Mouse (Mus musculus): ENCODE measurements around the gene Dnase2a. TPM values are rescaled to one million over a fixed set of nuclear protein-coding genes. Genes with fewer than 3 reads are reported as not detected.
A peak's percentile ranks its signal among the peaks of the same experiment; 100 is the strongest.

Dnase2a gene
- polyA plus RNA-seq, 1 experiment from 2014 or later: 20.0 TPM

- no peaks in the 10 kb centered on the region for H3K27me3 ChIP-seq
- 87% methylated on average over 7 of the region's 7 CpGs for WGBS
Observed at GRCm38 (mm10) chr8:84959811-84960210, 51.5 kb downstream of the Dnase2a start.

GRCm38 (mm10) chr8:84963952-84964351, 55.6 kb downstream of the Dnase2a start:
- Histone ChIP-seq H3K4me1 (peaks cover 27% of the 10 kb centered on the region), H3K27me3 (no peaks in the 10 kb centered on the region), H3K36me3 (peaks cover 22% of the 10 kb centered on the region), H3K9me3 (replicated peaks) (no peaks in the 10 kb centered on the region), H3K27ac (replicated peaks) (no peak overlapping the region), H3K4me2 (replicated peaks) (no peak overlapping the region), H3K4me3 (replicated peaks) (no peak overlapping the region), H3K9ac (no peak overlapping the region)
- 88% methylated on average over 4 of the region's 4 CpGs for WGBS
- no peak for ATAC-seq (ENCODE audit: insufficient number of reproducible peaks, low FRiP score, low TSS enrichment, low read depth)

More at GRCm38 (mm10) chr8:84959811-84960210, 51.5 kb downstream of the Dnase2a start:
- no peak overlapping the region for H3K9ac ChIP-seq
- H3K4me1 ChIP-seq: peaks cover 1% of the 10 kb centered on the region; the same call in 1 of the 2 replicates
- no peak overlapping the region for H3K27ac ChIP-seq (replicated peaks)
- H3K4me2 ChIP-seq (replicated peaks): no peak overlapping the region
- no peak for ATAC-seq (ENCODE audit: insufficient number of reproducible peaks, low FRiP score, low TSS enrichment, low read depth)
- peaks cover 39% of the 10 kb centered on the region for H3K36me3 ChIP-seq
- no peak overlapping the region for H3K4me3 ChIP-seq (replicated peaks)
- H3K9me3 ChIP-seq (replicated peaks): no peaks in the 10 kb centered on the region

- Histone ChIP-seq H3K9me3 (replicated peaks) (no peaks in the 10 kb centered on the region), H3K4me2 (replicated peaks) (peak overlapping the region; percentile 87), H3K36me3 (peaks cover 14% of the 10 kb centered on the region), H3K27me3 (no peaks in the 10 kb centered on the region), H3K27ac (replicated peaks) (peak overlapping the region; percentile 82), H3K4me1 (peaks cover 33% of the 10 kb centered on the region), H3K9ac (peak overlapping the region; percentile 73), H3K4me3 (replicated peaks) (peak overlapping the region; percentile 67)
- WGBS: under 1% methylated on average over 41 of the region's 41 CpGs
- peak; percentile 91 for ATAC-seq (ENCODE audit: insufficient number of reproducible peaks, low FRiP score, low TSS enrichment, low read depth)
Observed at GRCm38 (mm10) chr8:84965731-84966291, 57.5 kb downstream of the Dnase2a start.

GRCm38 (mm10) chr8:84966603-84967002, 58.2 kb downstream of the Dnase2a start:
- H3K27ac ChIP-seq (replicated peaks): no peak overlapping the region
- WGBS: 53% methylated on average over 3 of the region's 3 CpGs
- no peaks in the 10 kb centered on the region for H3K9me3 ChIP-seq (replicated peaks)
- H3K4me2 ChIP-seq (replicated peaks): peak overlapping the region; percentile 87
- H3K4me3 ChIP-seq (replicated peaks): no peak overlapping the region
- no peaks in the 10 kb centered on the region for H3K27me3 ChIP-seq
- H3K9ac ChIP-seq: no peak overlapping the region
- ATAC-seq (ENCODE audit: insufficient number of reproducible peaks, low FRiP score, low TSS enrichment, low read depth): no peak
- H3K36me3 ChIP-seq: peaks cover 15% of the 10 kb centered on the region
- peaks cover 39% of the 10 kb centered on the region for H3K4me1 ChIP-seq

- H3K27me3 ChIP-seq: no peaks in the 10 kb centered on the region
- H3K4me2 ChIP-seq (replicated peaks): no peak overlapping the region
- H3K9ac ChIP-seq: no peak overlapping the region
- peaks cover 24% of the 10 kb centered on the region for H3K36me3 ChIP-seq
- 0 out of 2 replicates have a peak overlapping the region, but pooled peaks have one; percentile 0 for H3K27ac ChIP-seq (replicated peaks)
- WGBS: 83% methylated on average over 13 of the region's 13 CpGs
- no peak overlapping the region for H3K4me3 ChIP-seq (replicated peaks)
- no peaks in the 10 kb centered on the region for H3K9me3 ChIP-seq (replicated peaks)
- peaks cover 39% of the 10 kb centered on the region for H3K4me1 ChIP-seq
- no peak for ATAC-seq (ENCODE audit: insufficient number of reproducible peaks, low FRiP score, low TSS enrichment, low read depth)
Observed at GRCm38 (mm10) chr8:84967532-84968304, 59.4 kb downstream of the Dnase2a start.

- Histone ChIP-seq H3K36me3 (peaks cover 32% of the 10 kb centered on the region), H3K27ac (replicated peaks) (peak overlapping the region; percentile 88), H3K27me3 (no peaks in the 10 kb centered on the region), H3K4me2 (replicated peaks) (peak overlapping the region; percentile 76), H3K9me3 (replicated peaks) (no peaks in the 10 kb centered on the region), H3K4me3 (replicated peaks) (peak overlapping the region; percentile 73), H3K9ac (peak overlapping the region; percentile 72), H3K4me1 (peaks cover 39% of the 10 kb centered on the region)
- WGBS: 14% methylated on average over 2 of the region's 2 CpGs
- no peak for ATAC-seq (ENCODE audit: insufficient number of reproducible peaks, low FRiP score, low TSS enrichment, low read depth)
Observed at GRCm38 (mm10) chr8:84968650-84969049, 60.3 kb downstream of the Dnase2a start.

GRCm38 (mm10) chr8:84969241-84970134, 61.1 kb downstream of the Dnase2a start, which contains the start of the genes Gm49661, Prdx2 and Rnaseh2a:
Gene Gm49661, minus strand, starts transcription at chr8:84969433.
Gene Prdx2, plus strand, starts transcription at chr8:84969587.
Gene Rnaseh2a, minus strand, starts transcription at chr8:84969767.
- H3K36me3 ChIP-seq: peaks cover 37% of the 10 kb centered on the region
- WGBS: under 1% methylated on average over 56 of the region's 56 CpGs
- ATAC-seq (ENCODE audit: insufficient number of reproducible peaks, low FRiP score, low TSS enrichment, low read depth): peak; percentile 76
- H3K27ac ChIP-seq (replicated peaks): peak within 1 kb of the TSS; percentile 88
- H3K27me3 ChIP-seq: no peaks in the 10 kb centered on the region
- H3K4me2 ChIP-seq (replicated peaks): peak within 1 kb of the TSS; percentile 76
- peaks cover 41% of the 10 kb centered on the region for H3K4me1 ChIP-seq
- no peaks in the 10 kb centered on the region for H3K9me3 ChIP-seq (replicated peaks)
- peak within 1 kb of the TSS; percentile 72 for H3K9ac ChIP-seq
- peak within 1 kb of the TSS; percentile 73 for H3K4me3 ChIP-seq (replicated peaks)

GRCm38 (mm10) chr8:84970135-84970790, 61.9 kb downstream of the Dnase2a start:
- peaks cover 43% of the 10 kb centered on the region for H3K4me1 ChIP-seq
- H3K9me3 ChIP-seq (replicated peaks): no peaks in the 10 kb centered on the region
- no peaks in the 10 kb centered on the region for H3K27me3 ChIP-seq
- peaks cover 39% of the 10 kb centered on the region for H3K36me3 ChIP-seq
- H3K4me3 ChIP-seq (replicated peaks): peak overlapping the region; percentile 73
- ATAC-seq (ENCODE audit: insufficient number of reproducible peaks, low FRiP score, low TSS enrichment, low read depth): no peak
- 6% methylated on average over 21 of the region's 21 CpGs for WGBS
- H3K27ac ChIP-seq (replicated peaks): peak overlapping the region; percentile 88
- peak overlapping the region; percentile 76 for H3K4me2 ChIP-seq (replicated peaks)
- H3K9ac ChIP-seq: peak overlapping the region; percentile 72

GRCm38 (mm10) chr8:84970913-84971312, 62.6 kb downstream of the Dnase2a start:
- H3K9ac ChIP-seq: no peak overlapping the region
- no peaks in the 10 kb centered on the region for H3K27me3 ChIP-seq
- peaks cover 46% of the 10 kb centered on the region for H3K4me1 ChIP-seq
- H3K27ac ChIP-seq (replicated peaks): no peak overlapping the region
- H3K4me2 ChIP-seq (replicated peaks): peak overlapping the region; percentile 76
- peak overlapping the region; percentile 73 for H3K4me3 ChIP-seq (replicated peaks)
- ATAC-seq (ENCODE audit: insufficient number of reproducible peaks, low FRiP score, low TSS enrichment, low read depth): no peak
- no peaks in the 10 kb centered on the region for H3K9me3 ChIP-seq (replicated peaks)
- WGBS: 49% methylated on average over 5 of the region's 5 CpGs
- H3K36me3 ChIP-seq: peaks cover 39% of the 10 kb centered on the region
